Mouse (Mus musculus) midbrain, embryonic 12.5 days (tissue): ENCODE measurements around the gene Gm21095. TPM values are rescaled to one million over a fixed set of nuclear protein-coding genes. Genes with fewer than 3 reads are reported as not detected.
"Not testable (repeated sequence)": the region's sequence is repeated elsewhere in the genome, so short reads cannot be mapped to it uniquely, and the experiment has no call there.

Experiments used
- ATAC-seq: fragments of 200-750 bp; cut with Nextera tagmentation; 2 replicates; pipeline ENCODE4 v1.8.0; 2017; ENCODE audit warnings: low read depth, moderate TSS enrichment, moderate library complexity; ENCODE audit not compliant: low FRiP score
- H3K27ac ChIP-seq: fragments of 300-500 bp; sonication (generic); replicated peaks from 2 replicates; pipeline ENCODE4 v1.5.1; 2016; ENCODE audit warnings: mild to moderate bottlenecking
- H3K27me3 ChIP-seq: fragments of 300-500 bp; sonication (generic); 2 replicates; pipeline ENCODE4 v1.6.1; 2016; ENCODE audit warnings: mild to moderate bottlenecking
- H3K36me3 ChIP-seq: fragments of 300-500 bp; sonication (generic); 2 replicates; pipeline ENCODE4 v1.6.1; 2016
- H3K4me1 ChIP-seq: fragments of 300-500 bp; sonication (generic); 2 replicates; pipeline ENCODE4 v1.6.1; 2016
- H3K4me2 ChIP-seq: fragments of 300-500 bp; sonication (generic); replicated peaks from 2 replicates; pipeline ENCODE4 v1.6.1; 2016; ENCODE audit warnings: mild to moderate bottlenecking, moderate library complexity
- H3K4me3 ChIP-seq: fragments of 300-500 bp; sonication (generic); 2 replicates; pipeline ENCODE4 v1.5.1; 2016; ENCODE audit warnings: mild to moderate bottlenecking
- H3K9ac ChIP-seq: fragments of 300-500 bp; sonication (generic); replicated peaks from 2 replicates; pipeline ENCODE4 v1.6.1; 2016; ENCODE audit warnings: mild to moderate bottlenecking, moderate library complexity
- H3K9me3 ChIP-seq: fragments of 300-500 bp; sonication (generic); 2 replicates; pipeline ENCODE4 v1.6.1; 2016; ENCODE audit warnings: mild to moderate bottlenecking
- WGBS: fragments of 180-500 bp; shearing (Covaris S2); methylation state at CpG from one replicate; pipeline ENCODE4 v1.1.7; 2016; 5-methylcytosine and 5-hydroxymethylcytosine counted together
- polyA plus RNA-seq: library from polyadenylated mRNA; unstranded; fragments of >200 nt; fragmentation: Nextera tagmentation; extraction: Ambion mirVana; gene quantifications from 2 replicates; pipeline ENCODE4 v1.2.1, GENCODE M21; 2016

Gm21095 gene
- polyA plus RNA-seq: not detected in 2 replicates

GRCm38 (mm10) chrY:84096979-84097378, at the start of gene Gm21095:
Gm21095 (plus strand) TSS chrY:84097279.
- ATAC-seq, H3K4me3 ChIP-seq, H3K9me3 ChIP-seq, H3K36me3 ChIP-seq, H3K9ac ChIP-seq, H3K27me3 ChIP-seq, H3K27ac ChIP-seq, H3K4me1 ChIP-seq, H3K4me2 ChIP-seq: not testable (repeated sequence)
- no CpG with 5 or more reads among the region's 6 CpGs for WGBS
